Mouse (Mus musculus) heart, adult 11 months (tissue): Measurements from ENCODE around the gene Slc25a22.
"Not testable (repeated sequence)": the region's sequence is repeated elsewhere in the genome, so short reads cannot be mapped to it uniquely, and the experiment has no call there.

Experiments
- DNase-seq: peaks from one replicate; pipeline ENCODE4 v3.0.0; 2022

Gene Slc25a22

GRCm38 (mm10) chr7:141410631-141411030, 27.1 kb downstream of the Slc25a22 start:
- DNase-seq: peak; percentile 89

GRCm38 (mm10) chr7:141408833-141409232, 28.9 kb downstream of the Slc25a22 start:
- peak; percentile 97 for DNase-seq

DNA sequence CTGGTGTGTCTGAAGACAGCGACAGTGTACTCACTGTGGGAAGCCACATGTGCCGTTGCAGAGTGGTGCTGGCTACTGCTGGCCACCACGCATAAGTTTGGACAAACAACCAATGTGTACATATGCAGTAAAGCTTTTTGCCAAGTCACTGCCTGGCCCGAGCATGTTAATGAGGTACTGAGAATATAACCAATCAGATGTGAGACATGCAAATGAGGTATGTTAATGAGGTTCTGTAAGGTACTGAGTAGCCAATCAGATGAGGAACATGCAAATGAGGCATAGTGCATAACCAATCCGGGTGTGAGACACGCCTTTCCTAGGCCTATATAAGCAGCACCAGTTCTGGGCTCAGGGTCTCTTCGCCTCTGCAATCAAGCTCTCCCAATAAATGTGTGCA, 30.0 kb downstream of the Slc25a22 start:
- not testable (repeated sequence) for DNase-seq

DNA sequence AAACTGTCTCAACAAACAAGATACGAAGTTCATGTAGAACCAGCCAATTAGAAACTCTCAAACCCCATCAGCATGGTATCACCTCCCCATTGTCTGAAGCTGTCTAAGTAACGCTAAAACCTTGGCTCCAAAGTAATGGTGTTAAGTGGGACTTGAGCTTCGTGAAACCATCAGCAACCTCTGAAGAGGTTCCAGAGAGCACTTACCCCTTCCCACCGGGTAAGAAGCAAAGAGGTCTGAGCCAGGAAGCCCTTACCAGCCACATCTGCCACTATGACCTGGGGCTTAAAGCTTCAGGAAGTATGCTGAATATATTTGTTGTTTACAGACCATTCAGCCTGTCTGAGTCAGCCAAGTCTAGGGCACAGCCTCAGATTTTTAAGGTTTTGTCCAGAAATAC, 32.2 kb downstream of the Slc25a22 start:
- DNase-seq: no peak

- DNase-seq: peak; percentile 93
Measured at GRCm38 (mm10) chr7:141403305-141403704, 34.4 kb downstream of the Slc25a22 start.

GRCm38 (mm10) chr7:141395348-141395747, 42.3 kb downstream of the Slc25a22 start:
- DNase-seq: no peak

- DNase-seq: peak; percentile 92
Measured at GRCm38 (mm10) chr7:141394771-141395170, 42.9 kb downstream of the Slc25a22 start.

- DNase-seq: no peak
Measured at GRCm38 (mm10) chr7:141394158-141394557, 43.5 kb downstream of the Slc25a22 start.

GRCm38 (mm10) chr7:141392552-141393222, 45.0 kb downstream of the Slc25a22 start:
- DNase-seq: peak; percentile 84

- DNase-seq: peak; percentile 100
Measured at GRCm38 (mm10) chr7:141391625-141392551, 45.8 kb downstream of the Slc25a22 start, which contains the start of gene Taldo1. Gene Taldo1, plus strand, starts transcription at chr7:141392199.

DNA sequence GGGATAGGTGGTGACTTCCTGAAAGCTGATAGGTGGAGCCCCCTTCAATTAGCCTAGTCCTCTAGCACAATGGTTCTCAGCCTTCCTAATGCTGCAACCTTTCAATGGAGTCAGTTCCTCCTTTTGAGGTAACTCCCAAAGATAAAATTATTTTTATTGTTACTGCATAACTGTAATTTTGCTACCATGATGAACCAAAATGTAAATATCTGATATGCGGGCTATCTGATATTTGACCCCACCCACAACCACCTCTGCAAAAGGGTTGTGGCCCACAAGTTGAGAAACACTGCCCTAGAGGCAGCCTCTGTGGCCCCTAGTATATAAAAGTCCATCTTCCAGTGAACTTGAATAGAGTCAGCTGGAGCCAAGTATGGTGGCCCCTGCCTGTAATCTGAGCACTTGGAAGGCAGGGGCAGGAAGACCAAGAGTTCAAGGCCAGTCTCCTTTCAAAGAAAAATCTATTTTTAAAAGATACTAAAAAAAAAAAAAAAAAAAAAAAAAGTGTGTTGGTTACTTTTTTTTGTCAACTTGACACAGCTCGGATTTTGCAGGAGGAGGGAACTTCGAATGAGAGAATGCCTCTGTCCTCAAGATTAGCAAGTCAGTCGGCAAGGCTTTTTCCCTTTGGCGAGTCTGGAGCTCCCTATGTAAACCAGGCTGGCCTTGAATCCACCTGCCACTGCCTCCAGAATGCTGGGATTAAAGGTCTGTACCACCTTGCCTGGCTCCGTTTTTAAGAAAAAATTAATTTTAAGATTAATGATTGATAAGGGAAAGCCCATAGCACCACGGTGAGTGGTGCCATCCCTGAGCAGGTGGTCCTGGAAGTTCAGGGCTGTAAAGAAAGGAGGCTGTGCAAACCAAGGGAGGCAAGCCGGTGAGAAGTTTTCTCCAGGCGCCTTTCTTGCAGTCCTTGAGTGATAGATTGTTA, 47.1 kb downstream of the Slc25a22 start:
- no peak for DNase-seq

GRCm38 (mm10) chr7:141388487-141389109, 49.1 kb downstream of the Slc25a22 start:
- no peak for DNase-seq

DNA sequence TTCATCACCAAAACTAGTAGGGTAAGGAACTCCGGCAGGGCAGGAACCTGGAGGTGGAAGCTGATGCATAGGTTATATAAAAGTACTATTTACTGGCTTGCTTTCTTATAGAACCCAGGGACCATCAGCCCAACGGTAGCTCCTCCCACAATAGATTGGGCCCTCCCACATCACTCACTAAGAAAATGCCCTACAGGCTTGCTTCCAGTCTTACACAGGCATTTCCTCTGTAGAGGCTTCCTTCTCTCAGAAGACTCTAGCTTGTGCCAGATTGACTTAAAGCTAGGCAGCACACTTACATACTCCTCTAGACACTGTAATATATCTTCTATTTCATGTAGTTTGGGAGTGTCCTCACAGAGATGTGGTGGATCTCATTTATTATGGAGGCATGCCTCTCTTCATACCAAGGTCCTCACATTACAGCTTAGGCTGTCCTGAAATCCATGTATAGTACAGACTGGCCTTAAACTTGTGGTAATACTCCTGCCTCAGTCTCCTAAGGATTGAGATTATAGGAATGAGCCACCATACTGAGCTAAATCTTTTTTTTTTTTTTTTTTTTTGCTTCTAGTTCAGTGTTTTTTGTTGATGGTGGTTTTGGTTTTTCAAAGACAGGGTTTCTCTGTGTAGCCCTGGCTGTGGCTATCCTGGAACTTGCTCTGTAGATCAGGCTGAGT, 49.7 kb downstream of the Slc25a22 start:
- no peak for DNase-seq

DNA sequence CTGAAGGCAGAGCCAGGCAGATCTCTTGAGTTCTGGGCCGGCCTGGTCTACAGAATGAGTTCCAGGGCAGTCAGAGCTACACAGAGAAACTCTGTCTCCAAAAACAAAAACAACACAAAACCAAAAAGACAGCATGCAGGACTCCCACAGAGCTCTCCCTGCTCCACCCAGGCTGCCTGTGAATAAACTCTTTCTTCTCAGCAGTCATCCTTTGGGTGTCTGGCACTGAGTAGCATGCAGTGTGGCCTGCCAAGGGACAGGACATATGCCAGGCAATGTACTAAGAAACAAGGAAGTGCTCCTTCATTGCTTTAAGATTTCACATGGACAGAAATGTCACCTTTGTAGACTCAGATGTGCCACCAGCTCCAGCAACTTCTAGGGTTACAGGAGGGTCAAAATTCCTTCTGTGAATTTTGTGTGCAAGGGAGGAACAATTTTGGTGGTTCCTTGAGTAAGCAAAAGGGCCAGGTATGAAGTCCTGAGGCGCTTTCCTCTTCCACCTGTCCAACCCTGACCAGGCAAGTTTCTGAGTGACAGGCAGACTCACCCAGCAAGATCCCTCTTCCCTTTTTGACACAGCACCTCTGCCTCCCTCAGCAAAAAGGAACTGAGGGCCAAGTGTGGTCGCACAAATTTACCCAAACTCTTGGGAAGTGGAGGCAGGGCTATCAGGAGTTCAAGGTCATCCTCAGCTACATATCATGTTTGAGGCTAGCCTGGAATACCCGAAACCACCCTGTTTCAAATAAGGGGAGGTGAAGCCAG, 56.4 kb downstream of the Slc25a22 start:
- DNase-seq: no peak
